Mouse (Mus musculus): ENCODE data around the gene Tmem132d.

GRCm38 (mm10) chr5:128176234-128176633 is 256.6 kb downstream of the Tmem132d start:
- TF ChIP-seq CTCF (IDR thresholded peaks at IDR 0.05; ENCODE audit: borderline replicate concordance, extremely low read depth, insufficient read depth, insufficient read length), result no peak
- no peak for TF ChIP-seq POLR2A (IDR thresholded peaks at IDR 0.05; ENCODE audit: borderline replicate concordance, extremely low read depth, insufficient read depth, insufficient read length, poor library complexity, severe bottlenecking)
